Mouse (Mus musculus) 3134 (cell line): ENCODE results near the gene Zfp512.

ENCODE experiments used
- DNase-seq: peaks from one replicate; pipeline ENCODE4 v3.0.0-alpha.2; 2011; ENCODE audit warnings: low spot score; ENCODE audit not compliant: insufficient read length; ENCODE audit errors: extremely low read depth

The Zfp512 gene

DNA sequence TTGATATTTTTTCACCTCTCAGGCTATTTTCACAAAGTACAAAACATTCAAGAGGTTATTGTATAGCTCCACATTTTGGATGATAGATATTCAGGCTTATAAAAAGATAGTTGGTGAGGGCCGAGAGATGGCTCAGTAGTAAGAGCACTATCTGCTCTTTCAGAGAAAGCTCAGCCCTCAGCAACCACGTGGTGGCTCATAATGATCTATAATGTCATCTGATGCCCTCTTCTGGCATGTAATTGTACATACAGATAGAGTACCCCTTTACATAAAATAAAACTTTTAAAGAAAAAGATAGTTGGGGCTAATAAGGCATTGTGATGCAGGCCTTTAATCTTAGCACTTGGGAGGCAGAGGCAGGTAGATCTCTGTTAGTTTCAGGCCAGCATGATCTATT lies 76.3 kb downstream of the Zfp512 start:
- DNase-seq, result no peak
